In the genomic region with DNA sequence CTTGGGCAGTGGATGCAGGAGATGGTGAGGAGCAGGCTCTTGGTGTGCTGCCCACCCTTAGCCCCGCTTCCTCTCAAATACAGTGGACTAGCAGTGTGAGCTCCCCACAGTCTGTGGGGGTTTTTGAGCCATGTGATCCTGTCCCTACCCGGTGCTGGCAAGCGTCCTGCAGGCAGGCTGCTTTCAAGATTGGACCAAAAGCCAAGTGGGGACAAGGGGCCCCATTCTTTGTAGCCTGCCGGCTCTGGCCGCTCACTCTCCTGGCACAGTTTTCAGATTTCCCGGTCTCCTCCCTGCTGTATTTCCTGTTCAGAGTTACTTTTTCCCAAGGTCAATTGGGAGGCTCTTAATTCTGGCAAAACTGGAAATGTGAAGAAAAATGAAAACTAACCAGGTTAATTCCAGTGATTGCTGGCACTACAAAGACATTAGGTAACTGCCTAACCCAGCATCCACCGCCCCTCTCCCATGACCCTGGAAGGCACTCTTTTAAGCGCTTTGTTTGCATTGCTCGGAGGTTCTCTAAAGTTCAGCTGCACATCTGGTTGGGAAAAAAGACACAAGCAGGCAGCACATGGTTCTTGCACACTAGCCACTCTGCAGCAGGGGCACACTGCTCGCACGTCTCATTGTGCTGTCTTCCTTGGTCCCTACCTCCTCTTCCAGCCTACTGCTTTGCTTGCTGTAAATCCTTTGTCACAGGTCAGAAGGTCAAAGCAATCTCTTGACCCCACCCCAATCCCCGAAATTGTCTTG, we compare ENCODE assay signal across 8 mouse cellular contexts.
A peak's percentile ranks its signal among the peaks of the same experiment; 100 is the strongest.
DNase-seq lines count a peak whose midpoint lies in the region; ATAC-seq and TF ChIP-seq lines count a peak whose summit lies in the region.

No protein-coding gene starts in this region.

- ATAC-seq in lung, embryonic 14.5 days (ENCODE audit: insufficient read depth): peak; percentile 77
- peak; percentile 72 for ATAC-seq in heart, embryonic 14.5 days (ENCODE audit: insufficient number of reproducible peaks, insufficient read depth, low FRiP score, low read depth)

- H3K4me1 ChIP-seq in lung, embryonic 14.5 days (ENCODE audit: insufficient read depth): peaks cover 18% of the 10 kb centered on the region
- peaks cover 7% of the 10 kb centered on the region for H3K4me1 ChIP-seq in lung, adult 2 months (ENCODE audit: control insufficient read depth, insufficient read depth, low read length)
- H3K4me1 ChIP-seq in heart, embryonic 14.5 days (ENCODE audit: control insufficient read depth in 2 of 2, insufficient read depth in 2 of 2, low read length in 2 of 2): peaks cover 13 to 26% of the 10 kb centered on the region in 2 experiments

- H3K4me2 ChIP-seq in lung, embryonic 14.5 days: peak overlapping the region; percentile 29
- H3K4me2 ChIP-seq in heart, embryonic 14.5 days (ENCODE audit: low read length): 0 out of 2 replicates have a peak overlapping the region, but pooled peaks have one; percentile 9

- 17% methylated on average over 12 of the region's 12 CpGs for WGBS in lung, embryonic 14.5 days
- 27% methylated on average over 12 of the region's 12 CpGs for WGBS in lung, adult 2 months
- 42% methylated on average over 12 of the region's 12 CpGs for WGBS in heart, embryonic 14.5 days
- whole genome bisulfite sequencing in large intestine, adult 2 months: 11% methylated on average over 12 of the region's 12 CpGs

- H3K27ac ChIP-seq in lung, embryonic 14.5 days (ENCODE audit: low read depth): peak overlapping the region; percentile 78
- peak overlapping the region; percentile 72 to 75 for H3K27ac ChIP-seq in heart, embryonic 14.5 days (replicated peaks in 1 of 2; ENCODE audit: control insufficient read depth in 1 of 2, insufficient read depth in 1 of 2, low read depth in 2 of 2, low read length in 2 of 2)

- no peak overlapping the region for H3K9ac ChIP-seq in lung, embryonic 14.5 days
- H3K9ac ChIP-seq in heart, embryonic 14.5 days (ENCODE audit: low read length): no peak overlapping the region

- no peaks in the 10 kb centered on the region for H3K27me3 ChIP-seq in lung, embryonic 14.5 days (ENCODE audit: insufficient read depth, low read length)
- H3K27me3 ChIP-seq in heart, embryonic 14.5 days (ENCODE audit: control insufficient read depth, insufficient read depth, low read length): no peaks in the 10 kb centered on the region; the same call in 1 of the 2 replicates

- no peaks in the 10 kb centered on the region for H3K9me3 ChIP-seq in lung, embryonic 14.5 days (ENCODE audit: low read depth, low read length)
- H3K9me3 ChIP-seq in heart, embryonic 14.5 days (ENCODE audit: control insufficient read depth, low read length): no peaks in the 10 kb centered on the region

- no peaks in the 10 kb centered on the region for H3K36me3 ChIP-seq in lung, embryonic 14.5 days (ENCODE audit: insufficient read depth)
- no peaks in the 10 kb centered on the region for H3K36me3 ChIP-seq in heart, embryonic 14.5 days (ENCODE audit: control insufficient read depth, insufficient read depth, low read length)

- peak; percentile 79 for DNase-seq in lung, embryonic 14.5 days
- DNase-seq in lung, adult 2 months: no peak
- DNase-seq in embryo, embryonic 11 days: peak; percentile 37
- peak; percentile 44 for DNase-seq in large intestine, adult 2 months (ENCODE audit: low read depth, low spot score)
- peak; percentile 41 for DNase-seq in lung, postnatal 36 days
- no peak for DNase-seq in spleen, postnatal 14 days (ENCODE audit: low spot score in 2 of 2)
- no peak for DNase-seq in thymus, postnatal 0 days (ENCODE audit: low spot score)

- no peak overlapping the region for H3K4me3 ChIP-seq in lung, embryonic 14.5 days (ENCODE audit: low read depth, low read length)
- H3K4me3 ChIP-seq in lung, adult 2 months (replicated peaks; ENCODE audit: extremely low read depth, low read depth, low read length): no peak overlapping the region
- H3K4me3 ChIP-seq in heart, embryonic 14.5 days (ENCODE audit: control insufficient read depth in 1 of 2, insufficient read depth in 1 of 2, low read depth in 1 of 2, low read length in 2 of 2): no peak overlapping the region

- TF ChIP-seq CTCF in lung, embryonic 14.5 days (IDR thresholded peaks at IDR 0.05; ENCODE audit: low read depth): no peak
- no peak for TF ChIP-seq CTCF in lung, adult 2 months (IDR thresholded peaks at IDR 0.05; ENCODE audit: insufficient read depth, low read length)

- no peak for TF ChIP-seq POLR2A in lung, adult 2 months (IDR thresholded peaks at IDR 0.05; ENCODE audit: borderline replicate concordance, extremely low read depth, low read depth, low read length)

Comparison
In these comparisons a context has a peak if more than half of its experiments do, and no peak if none do; other contexts are left out.
1. DNase-seq: peak in lung, embryonic 14.5 days (single experiment), embryo, embryonic 11 days (single experiment), large intestine, adult 2 months (single experiment) and lung, postnatal 36 days (single experiment); none in lung, adult 2 months (single experiment), spleen, postnatal 14 days (0 of 2) and thymus, postnatal 0 days (single experiment).